Mouse (Mus musculus): ENCODE measurements around the gene Tle6. TPM values are rescaled to one million over a fixed set of nuclear protein-coding genes. Genes with fewer than 3 reads are reported as not detected.

Gene Tle6
- total RNA-seq, 2 experiments from 2014 or later: 7.2 to 10.6 TPM

DNA sequence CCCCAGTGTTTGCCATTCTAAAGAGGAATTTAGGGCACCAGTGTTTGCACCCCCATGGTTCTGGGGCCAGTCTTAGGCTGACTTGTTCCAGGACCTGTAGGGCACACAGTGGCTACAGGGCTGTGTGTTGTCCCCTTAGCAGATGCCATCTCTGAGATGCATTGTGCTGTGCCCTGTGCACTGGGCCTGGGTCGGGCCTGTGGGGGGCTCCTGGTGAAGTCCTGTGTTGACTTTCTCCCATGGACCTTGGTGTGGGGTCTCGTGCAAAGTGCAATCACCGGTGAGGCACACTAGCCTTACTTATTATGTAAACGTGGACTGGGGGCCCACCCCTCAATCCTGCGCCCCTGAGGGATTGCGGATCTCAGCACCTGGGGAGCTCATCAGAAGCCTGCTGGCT is 38.5 kb downstream of the Tle6 start:
- no peak for DNase-seq

DNA sequence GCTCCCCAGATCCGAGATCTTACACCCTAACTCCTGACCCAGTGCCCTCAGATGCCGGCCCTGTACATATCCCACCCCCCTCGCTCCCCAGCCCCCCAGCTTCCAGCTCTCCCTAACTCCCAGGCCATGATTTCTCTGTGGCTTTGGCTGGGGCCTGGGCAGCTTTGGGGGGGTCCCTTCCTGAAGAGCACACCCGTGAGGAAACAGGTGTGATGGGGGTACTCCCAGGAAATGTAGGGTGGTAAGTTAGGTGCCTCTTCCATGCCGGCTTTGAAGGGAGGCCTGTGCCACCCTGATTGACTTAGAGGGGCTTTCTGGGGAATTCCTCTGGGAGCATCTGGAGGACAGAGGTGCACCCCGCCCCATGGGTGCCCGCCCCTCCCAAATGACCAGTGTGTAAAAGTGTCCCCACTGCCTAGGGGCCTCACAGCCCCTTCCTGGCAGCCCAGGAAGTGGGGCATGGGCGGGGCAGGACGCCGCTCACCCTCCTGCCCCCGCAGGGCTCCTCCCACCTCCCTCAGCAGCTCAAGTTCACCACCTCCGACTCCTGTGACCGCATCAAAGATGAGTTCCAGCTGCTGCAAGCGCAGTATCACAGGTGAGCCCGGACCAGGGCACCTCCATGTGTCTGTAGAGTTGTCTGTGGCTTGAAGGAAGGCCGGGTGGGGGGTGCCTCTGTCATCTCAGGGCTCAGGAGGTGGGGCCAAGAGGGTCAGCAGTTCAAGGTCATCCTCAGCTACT is 40.0 kb downstream of the Tle6 start:
- peak; percentile 50 for DNase-seq

DNA sequence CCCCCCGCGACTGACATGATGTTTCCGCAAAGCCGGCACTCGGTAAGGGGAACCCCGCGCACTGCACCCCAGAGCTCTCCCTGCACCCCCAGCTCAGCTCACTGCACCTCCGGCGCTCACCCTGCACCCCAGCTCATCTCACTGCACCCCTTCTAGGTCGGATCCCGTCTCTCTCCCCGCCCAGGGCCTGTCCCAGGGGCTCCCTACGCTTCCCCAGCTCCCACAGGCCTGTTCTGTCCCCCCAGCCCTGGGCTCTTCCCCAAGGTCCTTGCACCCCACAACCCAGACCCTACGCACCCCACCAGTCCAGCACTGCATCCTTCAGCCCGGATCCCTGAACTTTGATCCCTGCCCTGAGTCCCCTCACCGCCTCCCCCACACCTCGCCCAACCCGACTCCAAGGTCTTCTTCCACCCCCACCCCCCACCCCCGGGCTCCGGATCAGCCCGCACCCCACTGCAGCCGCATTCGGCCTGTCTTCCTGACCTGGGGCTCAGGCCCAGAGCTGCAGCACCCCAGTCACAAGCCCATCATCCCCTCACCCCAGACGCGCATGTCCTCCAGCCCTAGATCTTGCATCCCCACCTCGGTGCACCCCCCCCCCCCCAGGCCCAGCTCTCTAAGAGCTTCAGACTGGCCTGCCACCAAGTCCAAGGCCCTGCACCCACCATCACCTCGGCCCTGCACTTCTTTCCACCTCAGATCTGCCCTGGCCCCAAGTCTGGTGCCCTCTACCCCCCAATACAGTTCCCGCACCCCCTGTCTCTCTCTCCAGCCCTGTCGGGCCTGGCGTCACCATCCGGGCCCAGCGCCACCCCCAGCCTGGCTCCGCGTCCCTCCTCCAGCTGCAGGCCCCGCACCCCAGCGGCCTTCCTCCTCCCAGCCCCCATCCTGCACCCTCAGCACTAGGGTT is 41.0 kb downstream of the Tle6 start:
- peak; percentile 79 for DNase-seq

DNA sequence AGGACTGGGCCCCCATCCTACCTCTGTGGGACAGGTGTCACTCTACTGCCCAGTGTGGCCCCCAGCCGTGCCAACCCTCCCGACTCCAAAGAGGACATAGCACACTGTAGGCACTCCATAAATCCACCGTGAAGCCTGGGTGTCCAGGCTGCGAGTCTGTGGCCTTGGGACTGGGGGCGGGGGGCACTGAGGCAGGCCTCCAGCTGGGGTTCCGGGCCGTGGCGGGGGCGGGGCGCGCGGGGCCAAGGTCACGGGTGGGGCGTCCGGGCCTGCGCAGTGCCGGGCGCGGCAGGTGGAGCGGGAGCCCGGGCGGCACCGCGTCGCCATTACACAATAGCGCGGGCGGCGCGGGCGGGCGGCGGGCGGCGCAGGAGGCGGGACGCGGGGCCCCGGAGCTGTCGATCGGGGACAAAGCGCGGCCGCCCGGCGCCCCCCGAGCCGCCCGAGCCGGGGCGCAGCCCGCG is 41.7 kb downstream of the Tle6 start, which contains the start of gene Aes:
Gene Aes, plus strand, starts transcription at position 326 of the 464 bp plus-strand sequence.
- peak; percentile 85 for DNase-seq

DNA sequence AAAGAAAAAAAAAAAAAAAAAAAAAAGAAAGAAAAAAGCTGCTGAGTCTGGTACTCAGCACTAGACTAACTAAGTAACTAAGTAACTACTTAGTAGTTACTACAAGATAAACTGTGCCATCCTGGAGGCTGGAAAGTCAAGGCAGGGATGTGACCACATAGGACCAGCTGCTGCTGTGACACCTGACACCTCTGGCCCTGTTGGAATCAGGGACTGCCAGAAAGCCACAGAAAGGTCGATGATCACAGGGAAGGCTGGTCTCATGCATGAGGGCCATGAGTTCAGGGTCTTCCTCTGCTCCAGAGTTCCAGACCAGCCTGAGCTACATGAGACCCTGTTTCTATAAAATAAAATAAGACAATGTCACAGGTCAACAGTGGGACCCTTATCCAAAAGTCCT is 43.4 kb downstream of the Tle6 start:
- no peak for DNase-seq

DNA sequence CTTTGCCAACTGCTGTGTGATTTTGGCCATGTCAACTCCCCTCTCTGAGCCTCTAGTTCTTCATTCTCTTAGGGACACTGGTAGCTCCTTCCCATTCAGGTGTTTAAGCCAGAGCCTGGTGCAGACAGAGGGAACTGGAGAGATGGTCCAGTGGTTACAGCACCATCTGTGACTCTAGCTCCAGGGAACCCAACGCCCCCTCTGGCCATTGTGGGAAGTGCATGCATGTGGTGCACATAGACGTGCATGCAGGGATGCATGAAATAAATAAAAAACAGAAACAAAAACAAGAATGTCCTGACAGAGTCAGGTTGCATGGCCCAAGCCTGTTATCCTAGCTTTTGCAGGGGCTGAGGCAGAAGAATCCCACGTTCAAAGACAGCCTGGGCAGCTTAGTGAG is 44.6 kb downstream of the Tle6 start:
- no peak for DNase-seq

DNA sequence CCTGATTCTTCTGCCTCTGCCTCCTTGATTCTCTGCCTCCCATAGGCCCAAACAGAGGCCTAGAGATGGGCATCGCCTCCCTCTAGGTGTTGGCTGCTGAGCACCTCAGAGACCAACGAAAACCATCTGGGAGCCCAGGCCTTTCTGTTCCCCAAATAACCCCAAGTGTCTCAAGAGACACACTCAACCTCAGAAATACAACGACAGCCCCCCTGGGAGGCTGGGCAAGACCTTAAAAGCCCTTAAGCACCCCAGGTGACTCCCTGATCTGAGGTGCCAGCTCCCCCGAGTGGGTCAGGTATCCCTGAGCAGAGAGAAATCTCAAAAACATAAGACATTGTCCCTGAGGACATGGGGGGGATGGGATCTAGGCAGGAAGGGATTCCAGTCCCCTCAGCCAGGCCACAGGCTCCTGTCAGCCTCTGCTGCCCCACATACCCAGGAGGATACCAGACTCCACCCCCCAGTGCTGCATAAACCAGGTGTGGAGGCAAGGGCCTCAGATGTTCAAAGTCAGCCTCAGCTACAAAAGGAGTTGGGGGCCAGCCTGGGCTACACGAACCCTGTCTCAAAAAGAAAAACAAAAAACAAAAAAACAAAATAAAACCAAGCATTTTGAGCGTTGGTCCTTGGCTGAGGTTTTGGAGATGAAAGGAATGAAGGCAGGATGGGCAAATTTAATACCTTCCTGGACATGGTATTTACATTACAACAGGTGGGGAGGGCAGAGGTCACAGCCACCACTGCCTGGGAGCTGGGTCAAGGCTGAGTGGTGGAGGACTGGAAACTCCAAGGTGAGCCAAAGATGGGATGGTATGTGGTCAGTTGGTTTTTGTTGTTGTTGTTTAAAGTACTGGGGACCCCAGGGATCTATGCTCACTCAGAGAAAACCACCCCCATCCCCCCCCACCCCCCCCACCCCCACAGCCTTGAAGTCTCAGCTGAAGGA is 46.8 kb downstream of the Tle6 start:
- DNase-seq: no peak

DNA sequence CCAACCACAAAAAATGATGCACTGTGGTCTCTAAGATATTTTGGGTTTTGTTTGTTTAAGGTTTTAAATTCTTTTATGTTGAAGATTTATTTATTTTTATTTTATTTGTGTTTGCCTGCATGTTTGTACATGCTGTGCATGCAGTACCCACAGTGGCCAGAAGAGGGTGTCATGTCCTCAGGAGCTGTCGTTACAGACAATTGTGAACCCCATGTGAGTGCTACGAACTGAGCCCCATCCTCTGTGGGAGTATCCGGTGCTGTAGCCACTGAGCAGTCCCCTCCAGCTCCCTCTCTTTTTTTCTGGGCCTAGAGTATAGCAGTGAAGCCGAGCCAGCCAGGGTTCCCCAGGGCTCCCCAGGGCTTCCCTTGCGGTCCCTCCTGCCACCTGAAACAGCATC is 47.6 kb downstream of the Tle6 start:
- DNase-seq: peak; percentile 50

DNA sequence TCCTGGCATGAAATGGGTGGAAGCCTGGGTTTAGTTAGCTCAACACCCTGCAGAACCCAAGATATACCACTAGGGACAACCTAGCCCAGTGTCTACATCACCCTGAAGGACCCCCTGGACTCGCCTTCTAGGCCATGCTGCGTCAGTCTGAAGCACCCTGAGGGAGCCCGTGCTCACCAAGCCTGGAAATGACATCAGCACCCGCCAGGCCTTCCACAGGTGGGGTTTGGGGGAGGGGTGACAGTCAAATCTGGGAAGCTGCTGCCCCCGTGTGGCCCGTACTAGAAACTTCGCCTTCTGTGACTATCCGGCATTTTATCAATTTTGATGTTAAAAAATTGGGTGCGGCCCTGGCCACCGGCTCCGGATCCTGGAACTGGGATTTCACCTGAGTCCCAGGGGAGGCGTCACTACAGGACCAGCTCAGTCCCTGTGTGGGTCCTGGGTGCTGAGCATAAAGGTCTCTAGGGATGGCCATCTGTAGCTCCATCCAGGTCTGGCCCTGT is 49.2 kb downstream of the Tle6 start:
- peak; percentile 90 for DNase-seq

DNA sequence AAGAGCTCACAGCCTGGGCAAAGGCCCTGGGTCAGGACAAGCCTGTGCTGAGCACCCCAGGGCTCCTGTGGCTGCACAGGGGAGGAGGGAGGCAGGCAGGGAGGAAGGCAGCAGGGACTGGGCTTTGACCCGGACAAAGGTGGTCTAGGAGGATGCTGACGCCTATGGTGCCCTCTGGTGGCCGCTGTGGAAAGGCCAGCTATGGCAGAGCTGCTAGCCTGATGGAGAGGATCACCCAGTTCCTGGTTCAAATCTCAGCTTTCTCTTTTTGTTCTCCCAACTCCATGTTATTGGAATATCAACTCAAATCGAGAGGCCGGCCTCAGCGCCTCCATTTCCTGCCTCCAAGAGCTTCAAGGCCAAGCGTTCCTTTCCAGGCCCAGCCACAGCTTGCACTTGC is 50.6 kb downstream of the Tle6 start:
- DNase-seq: peak; percentile 80

DNA sequence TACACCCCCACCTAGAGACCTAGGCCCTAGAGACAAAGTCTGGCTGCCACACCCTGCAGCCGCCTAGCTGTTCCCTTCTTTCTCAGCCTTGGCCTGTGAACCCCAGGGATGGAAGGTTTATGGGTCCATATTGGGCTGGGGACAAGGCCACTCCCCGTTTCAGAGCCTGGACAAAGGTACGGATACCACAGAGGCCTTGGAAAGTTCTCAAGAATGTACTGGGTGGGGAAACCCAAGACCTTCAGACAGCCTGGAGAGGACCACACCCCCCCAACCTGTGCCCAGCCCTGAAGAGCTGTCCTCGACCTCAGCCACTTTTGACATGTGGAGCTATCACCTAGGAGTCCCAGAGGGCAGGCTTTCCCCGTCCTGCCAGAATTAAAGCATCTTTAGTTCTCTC is 51.9 kb downstream of the Tle6 start:
- no peak for DNase-seq

DNA sequence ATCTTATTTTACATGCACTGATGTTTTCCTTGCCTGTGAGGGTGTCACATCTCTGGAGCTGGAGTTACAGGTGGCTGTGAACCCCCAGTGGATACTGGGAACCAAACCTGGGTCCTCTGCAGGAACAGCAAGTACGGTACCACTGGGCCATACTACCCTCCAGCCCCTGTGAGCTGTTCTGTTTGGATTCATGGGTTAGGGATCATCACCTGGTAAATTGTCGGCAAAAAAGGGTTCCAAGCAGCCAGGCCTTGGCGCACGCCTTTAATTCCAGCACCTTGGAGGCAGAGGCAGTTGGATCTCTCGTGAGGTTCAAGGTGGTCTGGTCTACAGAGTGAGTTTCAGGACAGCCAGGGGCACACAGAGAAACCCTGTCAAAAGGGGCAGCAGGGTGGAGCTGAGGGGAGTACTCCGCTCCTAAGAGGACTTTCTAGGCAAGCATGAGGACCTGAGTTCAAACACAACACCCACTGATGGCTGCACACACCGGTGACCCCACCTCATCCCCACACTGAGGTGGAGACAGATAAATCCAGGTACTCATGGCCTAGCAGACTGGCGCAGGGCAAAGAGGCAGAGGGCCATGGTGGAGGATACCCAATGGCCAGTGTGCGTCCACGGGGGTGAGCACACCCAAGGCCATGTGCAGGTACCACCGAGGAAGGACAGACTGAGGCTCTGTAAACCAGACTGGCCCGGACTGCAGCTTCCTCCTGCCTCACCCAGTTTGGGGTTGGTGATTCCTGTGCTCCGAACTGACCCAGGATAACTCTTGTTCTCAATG is 53.9 kb downstream of the Tle6 start:
- no peak for DNase-seq

DNA sequence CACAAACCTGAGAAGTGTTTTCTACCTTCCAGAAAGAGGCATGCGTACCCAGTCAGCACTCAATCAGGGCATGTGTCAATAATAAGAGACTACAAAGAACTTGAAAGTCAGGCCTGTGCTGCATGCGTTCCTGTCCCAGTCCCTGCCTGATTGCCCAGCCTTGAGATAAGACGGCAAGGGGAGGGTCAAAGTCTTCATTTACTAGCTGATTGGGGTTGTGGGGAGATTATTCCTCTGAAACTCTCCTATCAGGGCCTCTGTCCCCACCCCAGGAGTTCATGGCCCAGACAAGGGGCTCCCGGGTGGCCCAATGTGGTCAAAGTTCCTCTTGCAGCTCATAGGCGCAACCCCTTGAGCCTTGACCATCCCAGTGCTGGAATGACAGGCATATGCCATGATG is 54.5 kb downstream of the Tle6 start:
- DNase-seq: no peak

DNA sequence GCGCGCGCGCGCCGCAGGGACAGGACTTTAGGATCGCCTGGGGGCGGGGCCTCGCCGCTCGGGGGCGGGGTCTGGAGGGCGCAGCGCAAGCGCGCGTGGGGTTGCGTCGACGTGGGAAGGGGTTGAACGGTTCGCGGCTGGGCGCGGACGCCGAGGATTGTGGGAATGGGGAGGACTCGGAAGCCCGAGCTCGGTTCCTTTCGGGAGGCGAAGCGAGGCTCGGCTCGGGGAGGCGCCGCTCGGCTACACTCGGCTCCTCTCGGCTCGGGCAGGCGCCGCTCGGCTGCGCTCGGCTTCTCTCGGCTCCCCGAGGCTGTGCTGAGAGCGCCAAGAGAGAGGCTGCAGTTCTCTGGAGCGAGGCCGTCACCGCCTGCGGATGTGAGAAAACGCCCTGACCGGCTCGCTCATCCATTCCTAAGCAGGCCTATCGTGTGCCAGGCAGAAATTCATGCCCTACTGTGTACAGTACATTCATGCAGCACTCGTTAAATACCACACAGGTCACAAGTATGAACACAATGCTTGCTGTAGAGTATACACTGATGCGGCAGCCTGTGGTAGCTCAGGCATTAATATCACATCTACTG is 55.6 kb downstream of the Tle6 start, which contains the start of gene Gna11:
Gene Gna11, minus strand, starts transcription at position 30 of the 587 bp plus-strand sequence.
- peak; percentile 100 for DNase-seq

DNA sequence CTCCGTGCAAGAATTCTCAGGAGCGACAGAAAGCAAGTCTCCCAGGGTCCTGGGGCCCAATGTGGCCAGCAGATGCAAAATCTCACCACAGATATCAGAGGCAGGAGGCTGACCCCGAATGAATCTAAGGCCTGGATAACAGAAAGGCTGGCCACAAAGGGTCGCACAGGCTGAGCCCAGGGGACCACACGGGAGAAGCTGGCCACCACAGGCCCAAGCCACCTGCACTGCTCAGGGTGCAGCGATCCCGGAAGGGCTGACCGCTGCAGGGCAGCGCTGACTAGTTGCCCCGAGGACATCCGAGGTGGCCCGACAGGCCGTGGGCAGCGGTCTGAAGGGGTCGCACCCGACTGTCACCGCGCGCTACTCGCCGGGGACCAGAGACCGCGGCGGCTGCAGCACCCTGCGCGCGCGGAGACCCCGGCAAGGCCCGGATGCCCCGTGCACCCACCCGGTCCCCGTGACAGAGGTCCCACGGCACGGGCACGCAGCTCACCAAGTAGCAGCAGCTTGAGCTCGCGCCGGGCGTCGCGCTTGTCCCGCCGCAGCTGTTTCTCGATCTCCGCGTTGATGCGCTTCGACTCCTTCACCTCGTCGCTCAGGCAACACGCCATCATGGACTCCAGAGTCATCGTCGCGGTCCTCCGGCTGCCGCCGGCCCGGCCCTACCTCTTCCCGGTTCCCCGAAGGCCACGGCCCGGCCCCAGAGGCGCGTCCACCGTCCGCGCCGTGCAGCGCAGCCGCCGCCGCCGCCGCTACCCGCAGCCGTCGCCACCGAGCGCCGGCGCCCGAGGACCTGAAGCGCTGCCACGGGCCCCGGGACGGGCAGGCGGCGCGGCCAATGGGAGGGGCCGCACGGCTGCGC is 56.3 kb downstream of the Tle6 start:
- DNase-seq: no peak

DNA sequence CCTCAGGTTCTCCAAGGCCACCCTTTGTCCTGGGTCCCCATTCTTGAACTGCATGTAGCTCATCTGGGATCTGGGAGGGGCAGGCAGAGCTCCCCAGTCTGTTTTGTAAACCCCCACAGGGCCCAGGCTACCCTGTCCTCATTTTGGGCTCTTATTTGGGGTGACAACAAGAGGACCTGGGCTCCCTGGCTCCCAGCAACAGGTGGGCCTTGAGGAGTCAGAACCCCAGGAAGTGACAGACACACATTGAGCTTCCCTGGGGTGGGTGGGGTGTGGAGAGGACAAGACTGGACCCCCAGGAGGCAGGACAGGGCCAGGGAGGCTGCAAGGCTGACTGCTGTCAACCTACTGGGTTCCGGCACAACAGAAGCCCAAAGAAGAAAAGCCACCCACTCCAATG is 57.2 kb downstream of the Tle6 start:
- DNase-seq: no peak

DNA sequence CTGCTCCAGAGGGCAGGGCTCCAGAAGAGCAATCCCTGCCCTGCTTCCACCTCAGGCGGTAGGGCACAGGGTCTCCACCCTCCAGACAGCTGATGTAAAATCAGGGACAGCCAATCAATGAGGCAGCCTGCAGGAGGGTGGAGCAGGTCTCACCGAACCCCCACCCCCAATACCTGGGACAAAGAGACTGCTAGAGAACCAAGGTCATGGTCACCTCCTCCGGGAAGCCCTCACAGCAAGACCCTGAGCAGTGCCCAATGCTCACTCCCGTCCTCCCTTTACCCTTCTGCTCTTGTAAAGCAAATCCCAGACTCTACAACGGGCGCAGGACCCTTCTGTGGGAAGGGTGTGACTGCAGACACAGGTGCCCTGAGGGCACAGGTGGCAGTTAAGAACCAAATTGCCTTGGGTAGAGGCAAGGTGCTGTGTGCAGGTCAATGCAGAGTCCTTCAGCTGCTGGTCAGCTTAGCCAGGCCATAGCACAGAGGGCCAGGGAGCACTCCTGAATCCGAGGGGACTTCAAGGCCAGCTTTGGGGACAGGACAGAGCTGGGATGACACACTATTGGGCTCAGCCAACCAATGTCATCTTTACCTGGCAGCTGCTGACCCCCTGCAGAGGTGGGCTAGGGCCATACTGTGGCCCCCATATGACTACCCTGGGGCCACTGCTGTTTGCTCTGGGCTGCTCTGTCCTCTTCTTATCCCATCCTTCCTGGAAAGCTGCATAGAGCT is 58.0 kb downstream of the Tle6 start:
- no peak for DNase-seq

DNA sequence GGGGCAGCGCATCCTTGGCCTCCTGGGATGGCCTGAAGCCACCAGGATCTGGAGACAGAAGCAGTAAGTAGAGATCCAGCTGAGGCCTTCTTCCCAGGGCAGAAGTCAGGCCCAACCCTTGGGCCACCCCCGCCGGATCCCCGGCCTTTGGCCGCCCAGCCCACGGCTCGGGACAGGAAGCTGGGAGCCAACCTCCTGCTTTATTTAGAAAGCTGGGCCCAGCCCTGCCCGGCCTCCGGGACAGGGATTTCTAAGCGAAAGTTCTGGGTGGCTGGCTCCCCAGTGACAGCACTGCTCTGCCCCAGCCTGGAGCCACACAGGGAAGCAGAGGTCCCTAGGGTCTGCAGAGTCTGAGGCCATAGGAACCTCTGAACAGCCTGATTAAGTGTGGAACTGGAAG is 59.1 kb downstream of the Tle6 start:
- peak; percentile 74 for DNase-seq

DNA sequence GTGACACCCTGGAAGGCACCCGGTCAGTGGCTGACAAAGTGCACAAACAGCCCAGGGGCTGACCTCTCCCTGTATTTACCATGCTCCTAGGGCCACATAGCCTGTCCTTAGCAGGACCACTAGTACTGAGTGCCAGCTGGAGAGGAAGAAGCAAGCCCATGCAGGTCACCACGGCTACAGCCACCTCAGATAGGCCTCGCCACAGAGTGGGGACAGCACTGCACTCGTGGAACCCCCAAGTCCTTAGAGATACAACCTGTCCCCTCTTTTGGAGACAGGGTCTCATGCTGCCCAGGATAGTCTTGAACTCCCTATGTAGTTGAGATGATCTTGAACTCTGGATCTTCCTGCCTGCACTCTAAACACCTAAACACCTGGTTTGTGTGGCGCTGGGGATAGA is 59.5 kb downstream of the Tle6 start:
- no peak for DNase-seq

Measured in heart, postnatal 4 days (tissue).